Mouse (Mus musculus) spleen, adult 2 months (tissue): ENCODE results near the gene Mettl14. TPM values are rescaled to one million over a fixed set of nuclear protein-coding genes. Genes with fewer than 3 reads are reported as not detected.
A peak's percentile ranks its signal among the peaks of the same experiment; 100 is the strongest.

Experiments used
- DNase-seq, 2 experiments: peaks; one replicate each; pipeline versions ENCODE4 v3.0.0 to v3.0.0-alpha.2; 2012 to 2021; ENCODE audit warnings: low spot score in 2 of 2, low read depth in 1 of 2
- H3K27ac ChIP-seq: fragments of 200-500 bp; 2 replicates; pipeline ENCODE4 v1.5.1; 2012; ENCODE audit warnings: low read length, inconsistent platforms; ENCODE audit not compliant: insufficient read depth
- H3K27me3 ChIP-seq: fragments of 200-500 bp; 2 replicates; pipeline ENCODE4 v1.6.1; 2012; ENCODE audit warnings: mild to moderate bottlenecking, moderate library complexity, low read length, inconsistent platforms; ENCODE audit not compliant: control insufficient read depth, insufficient read depth
- H3K36me3 ChIP-seq: fragments of 200-500 bp; 2 replicates; pipeline ENCODE4 v1.6.1; 2012; ENCODE audit warnings: mild to moderate bottlenecking, low read length, inconsistent platforms; ENCODE audit not compliant: control insufficient read depth, insufficient read depth
- H3K4me1 ChIP-seq: fragments of 200-500 bp; 2 replicates; pipeline ENCODE4 v1.6.1; 2011; ENCODE audit warnings: inconsistent platforms; ENCODE audit not compliant: control insufficient read depth, insufficient read depth, insufficient read length
- H3K4me3 ChIP-seq: fragments of 200-500 bp; 2 replicates; pipeline ENCODE4 v1.5.1; 2011; ENCODE audit warnings: mild to moderate bottlenecking, inconsistent platforms; ENCODE audit not compliant: insufficient read depth, insufficient read length; ENCODE audit errors: extremely low read depth
- CTCF ChIP-seq: fragments of 200-500 bp; IDR thresholded peaks from 2 replicates; pipeline ENCODE4 v1.5.1; 2011; ENCODE audit warnings: mild to moderate bottlenecking, inconsistent platforms; ENCODE audit not compliant: insufficient read depth, insufficient read length, insufficient replicate concordance; ENCODE audit errors: extremely low read depth
- POLR2A ChIP-seq: fragments of 200-500 bp; IDR thresholded peaks from 2 replicates; pipeline ENCODE4 v1.6.1; 2011; ENCODE audit warnings: low read depth, low read length, inconsistent platforms
- WGBS: fragments of 180-500 bp; shearing (Covaris S2); methylation state at CpG from one replicate; pipeline ENCODE4 v1.1.7; 2018; 5-methylcytosine and 5-hydroxymethylcytosine counted together
- polyA plus RNA-seq: library from polyadenylated mRNA; depleted of rRNA; stranded (reverse); fragments of >200 nt; gene quantifications from 2 replicates; pipeline ENCODE4 v1.2.3, GENCODE M21; 2012

Mettl14 gene
- polyA plus RNA-seq, 1 experiment, result 3.8 TPM

- TF ChIP-seq POLR2A (no peak), CTCF (no peak)
- Histone ChIP-seq H3K4me3 (no peak overlapping the region), H3K36me3 (no peaks in the 10 kb centered on the region), H3K27me3 (no peaks in the 10 kb centered on the region), H3K4me1 (peaks cover 5% of the 10 kb centered on the region; the same call in 1 of the 2 replicates), H3K27ac (no peak overlapping the region)
- 93% methylated on average over 9 of the region's 9 CpGs for WGBS
- no peak for DNase-seq
Measured at GRCm38 (mm10) chr3:123354388-123354787, 31.5 kb downstream of the Mettl14 start.

GRCm38 (mm10) chr3:123353661-123354060, 32.2 kb downstream of the Mettl14 start:
- H3K4me3 ChIP-seq, result no peak overlapping the region
- DNase-seq, result no peak
- H3K4me1 ChIP-seq, result peaks cover 10% of the 10 kb centered on the region; the same call in 1 of the 2 replicates
- no peaks in the 10 kb centered on the region for H3K27me3 ChIP-seq
- TF ChIP-seq POLR2A (no peak), CTCF (no peak)
- H3K36me3 ChIP-seq, result no peaks in the 10 kb centered on the region
- no peak overlapping the region for H3K27ac ChIP-seq
- WGBS, result 92% methylated on average over 12 of the region's 12 CpGs

GRCm38 (mm10) chr3:123353183-123353582, 32.7 kb downstream of the Mettl14 start:
- peak in 1 of 2 experiments; percentile 39 for DNase-seq
- Histone ChIP-seq H3K36me3 (no peaks in the 10 kb centered on the region), H3K27me3 (no peaks in the 10 kb centered on the region), H3K27ac (no peak overlapping the region), H3K4me3 (no peak overlapping the region), H3K4me1 (peaks cover 10% of the 10 kb centered on the region; the same call in 1 of the 2 replicates)
- 67% methylated on average over 6 of the region's 6 CpGs for WGBS
- no peak for TF ChIP-seq CTCF
- no peak for TF ChIP-seq POLR2A

- H3K27ac ChIP-seq, result no peak overlapping the region
- no peak overlapping the region for H3K4me3 ChIP-seq
- TF ChIP-seq POLR2A, result no peak
- no peaks in the 10 kb centered on the region for H3K27me3 ChIP-seq
- no peak for DNase-seq
- H3K36me3 ChIP-seq, result no peaks in the 10 kb centered on the region
- 72% methylated on average over 2 of the region's 2 CpGs for WGBS
- H3K4me1 ChIP-seq, result peaks cover 10% of the 10 kb centered on the region; the same call in 1 of the 2 replicates
Measured at GRCm38 (mm10) chr3:123351519-123351918, 34.4 kb downstream of the Mettl14 start.

GRCm38 (mm10) chr3:123350602-123351001, 35.3 kb downstream of the Mettl14 start:
- H3K27ac ChIP-seq, result peak overlapping the region; percentile 15; the same call in 1 of the 2 replicates

GRCm38 (mm10) chr3:123348080-123348802, 37.7 kb downstream of the Mettl14 start:
- Histone ChIP-seq H3K27ac (no peak overlapping the region; the same call in 1 of the 2 replicates), H3K27me3 (no peaks in the 10 kb centered on the region), H3K4me3 (no peak overlapping the region), H3K36me3 (no peaks in the 10 kb centered on the region), H3K4me1 (0 out of 2 replicates have a peak, but pooled peaks cover 7% of the 10 kb centered on the region)
- DNase-seq, result no peak
- 36% methylated on average over 12 of the region's 12 CpGs for WGBS
- TF ChIP-seq POLR2A (no peak), CTCF (no peak)

More at GRCm38 (mm10) chr3:123350602-123351001, 35.3 kb downstream of the Mettl14 start:
- H3K4me3 ChIP-seq, result no peak overlapping the region
- no peaks in the 10 kb centered on the region for H3K27me3 ChIP-seq
- WGBS, result 35% methylated on average over 8 of the region's 8 CpGs
- H3K36me3 ChIP-seq, result no peaks in the 10 kb centered on the region
- H3K4me1 ChIP-seq, result 0 out of 2 replicates have a peak, but pooled peaks cover 7% of the 10 kb centered on the region
- no peak for DNase-seq
- TF ChIP-seq CTCF (no peak), POLR2A (no peak)

- WGBS, result 86% methylated on average over 6 of the region's 6 CpGs
- no peak overlapping the region for H3K27ac ChIP-seq
- 0 out of 2 replicates have a peak, but pooled peaks cover 1% of the 10 kb centered on the region for H3K4me1 ChIP-seq
- H3K4me3 ChIP-seq, result no peak overlapping the region
- no peaks in the 10 kb centered on the region for H3K27me3 ChIP-seq
- no peaks in the 10 kb centered on the region for H3K36me3 ChIP-seq
- no peak for TF ChIP-seq CTCF
- no peak for DNase-seq
Measured at GRCm38 (mm10) chr3:123343690-123344089, 42.2 kb downstream of the Mettl14 start.
